Mouse (Mus musculus): ENCODE measurements around the gene Btbd11. TPM values are rescaled to one million over a fixed set of nuclear protein-coding genes. Genes with fewer than 3 reads are reported as not detected.

Gene Btbd11
- polyA plus RNA-seq, 1 experiment, result 22.3 TPM

DNA sequence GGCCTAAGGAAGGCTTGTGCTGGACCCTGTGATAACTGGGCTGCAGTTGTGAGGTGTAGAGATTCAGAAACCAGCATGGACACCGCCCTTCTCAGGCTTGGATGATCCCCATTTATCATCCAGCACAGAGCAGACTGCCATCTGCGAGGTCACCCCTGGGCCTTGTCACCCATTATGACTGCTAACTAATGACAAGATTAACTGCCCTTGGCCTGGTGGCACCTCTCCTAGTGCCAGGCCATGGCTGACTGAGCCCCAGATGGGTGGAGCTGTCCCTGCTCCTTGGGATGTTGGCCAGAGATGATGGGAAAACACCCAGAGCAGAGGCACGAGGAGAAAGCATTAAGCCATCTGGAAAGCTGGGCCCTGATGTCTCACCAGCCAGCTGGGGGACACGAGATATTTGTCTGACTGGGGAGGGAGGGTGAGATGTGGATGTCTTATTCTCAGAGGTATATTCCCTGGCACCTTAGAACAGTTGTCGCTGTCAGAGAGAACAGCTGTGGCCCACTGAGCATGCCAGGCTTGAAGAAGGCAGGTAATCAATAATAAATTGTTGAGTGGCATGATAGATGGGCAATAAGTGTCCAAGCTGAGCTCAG lies 121.7 kb downstream of the Btbd11 start:
- Histone ChIP-seq H3K27ac (ENCODE audit: insufficient read depth, low read length) (no peak overlapping the region), H3K4me1 (ENCODE audit: control insufficient read depth, insufficient read depth, low read length) (no peaks in the 10 kb centered on the region), H3K4me3 (ENCODE audit: insufficient read depth, low read length) (no peak overlapping the region)
- no peak for TF ChIP-seq POLR2A (IDR thresholded peaks at IDR 0.05; ENCODE audit: extremely low read depth, insufficient read depth, low read length)
- TF ChIP-seq CTCF (IDR thresholded peaks at IDR 0.05; ENCODE audit: extremely low read depth, insufficient read depth, low read length), result no peak

DNA sequence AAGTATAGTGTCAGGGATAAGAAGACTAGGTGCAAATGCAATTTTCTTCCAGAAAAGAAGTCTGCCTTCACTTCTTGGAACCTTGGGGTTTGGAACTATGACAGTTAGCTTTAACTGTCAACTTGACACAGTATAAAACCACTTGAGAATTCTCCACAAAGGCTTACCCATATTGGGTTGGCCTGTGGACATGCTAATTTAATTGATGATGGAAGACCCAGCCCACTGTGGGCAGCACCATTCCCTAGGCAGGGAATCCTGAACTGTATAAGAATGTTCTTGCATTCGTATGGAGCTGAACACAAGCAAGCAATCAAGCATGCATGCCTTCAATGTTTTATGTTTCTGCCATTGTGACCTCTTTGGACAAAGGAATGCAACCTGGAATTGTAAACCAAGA lies 122.4 kb downstream of the Btbd11 start:
- Histone ChIP-seq H3K4me3 (ENCODE audit: insufficient read depth, low read length) (no peak overlapping the region), H3K27ac (ENCODE audit: insufficient read depth, low read length) (no peak overlapping the region), H3K4me1 (ENCODE audit: control insufficient read depth, insufficient read depth, low read length) (no peaks in the 10 kb centered on the region)
- TF ChIP-seq POLR2A (IDR thresholded peaks at IDR 0.05; ENCODE audit: extremely low read depth, insufficient read depth, low read length), result no peak
- TF ChIP-seq CTCF (IDR thresholded peaks at IDR 0.05; ENCODE audit: extremely low read depth, insufficient read depth, low read length), result no peak

DNA sequence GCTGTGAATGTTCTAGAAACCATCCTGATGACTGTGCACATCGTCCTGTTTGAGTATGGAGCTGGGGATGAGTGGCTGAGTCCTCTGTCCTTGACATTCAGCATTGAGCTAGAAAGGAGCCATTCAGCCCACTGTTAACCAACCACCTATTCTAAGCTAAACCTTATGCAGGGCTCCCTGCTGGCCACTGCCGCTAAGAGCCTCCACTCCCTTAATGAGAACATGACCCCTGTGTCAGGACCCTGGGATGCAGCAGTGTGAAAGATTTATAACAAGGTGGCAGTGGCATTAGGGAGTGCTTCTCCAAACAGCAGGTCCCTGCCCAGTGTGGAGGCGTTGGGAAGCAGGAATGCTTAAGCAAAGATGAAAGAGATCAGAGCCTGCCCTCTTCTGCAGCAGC lies 123.7 kb downstream of the Btbd11 start:
- no peaks in the 10 kb centered on the region for H3K4me1 ChIP-seq (ENCODE audit: control insufficient read depth, insufficient read depth, low read length)
- H3K4me3 ChIP-seq (ENCODE audit: insufficient read depth, low read length), result no peak overlapping the region
- H3K27ac ChIP-seq (ENCODE audit: insufficient read depth, low read length), result no peak overlapping the region
- TF ChIP-seq POLR2A (IDR thresholded peaks at IDR 0.05; ENCODE audit: extremely low read depth, insufficient read depth, low read length), result no peak
- TF ChIP-seq CTCF (IDR thresholded peaks at IDR 0.05; ENCODE audit: extremely low read depth, insufficient read depth, low read length), result no peak

DNA sequence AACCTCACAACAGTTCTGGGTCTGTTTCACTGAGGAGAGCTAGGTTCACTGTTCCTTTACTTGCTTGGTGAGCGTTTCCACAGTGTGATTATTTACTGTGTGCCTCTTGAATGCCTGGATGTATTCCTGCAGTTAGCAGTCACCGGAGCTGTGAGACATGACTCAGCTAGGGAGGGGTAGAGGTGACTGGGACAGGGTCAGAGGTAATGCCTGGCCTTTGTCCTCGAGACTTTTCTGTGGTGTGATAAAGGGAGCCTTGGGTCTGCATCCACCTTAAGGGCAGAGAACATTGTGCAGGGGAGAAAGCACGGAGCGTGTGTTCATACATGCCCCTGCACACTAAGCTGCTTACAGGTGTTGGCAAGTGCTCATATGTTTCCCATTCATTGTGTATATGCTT lies 126.2 kb downstream of the Btbd11 start:
- no peaks in the 10 kb centered on the region for H3K4me1 ChIP-seq (ENCODE audit: control insufficient read depth, insufficient read depth, low read length)
- H3K27ac ChIP-seq (ENCODE audit: insufficient read depth, low read length), result no peak overlapping the region
- TF ChIP-seq POLR2A (IDR thresholded peaks at IDR 0.05; ENCODE audit: extremely low read depth, insufficient read depth, low read length) (no peak), CTCF (IDR thresholded peaks at IDR 0.05; ENCODE audit: extremely low read depth, insufficient read depth, low read length) (no peak)

DNA sequence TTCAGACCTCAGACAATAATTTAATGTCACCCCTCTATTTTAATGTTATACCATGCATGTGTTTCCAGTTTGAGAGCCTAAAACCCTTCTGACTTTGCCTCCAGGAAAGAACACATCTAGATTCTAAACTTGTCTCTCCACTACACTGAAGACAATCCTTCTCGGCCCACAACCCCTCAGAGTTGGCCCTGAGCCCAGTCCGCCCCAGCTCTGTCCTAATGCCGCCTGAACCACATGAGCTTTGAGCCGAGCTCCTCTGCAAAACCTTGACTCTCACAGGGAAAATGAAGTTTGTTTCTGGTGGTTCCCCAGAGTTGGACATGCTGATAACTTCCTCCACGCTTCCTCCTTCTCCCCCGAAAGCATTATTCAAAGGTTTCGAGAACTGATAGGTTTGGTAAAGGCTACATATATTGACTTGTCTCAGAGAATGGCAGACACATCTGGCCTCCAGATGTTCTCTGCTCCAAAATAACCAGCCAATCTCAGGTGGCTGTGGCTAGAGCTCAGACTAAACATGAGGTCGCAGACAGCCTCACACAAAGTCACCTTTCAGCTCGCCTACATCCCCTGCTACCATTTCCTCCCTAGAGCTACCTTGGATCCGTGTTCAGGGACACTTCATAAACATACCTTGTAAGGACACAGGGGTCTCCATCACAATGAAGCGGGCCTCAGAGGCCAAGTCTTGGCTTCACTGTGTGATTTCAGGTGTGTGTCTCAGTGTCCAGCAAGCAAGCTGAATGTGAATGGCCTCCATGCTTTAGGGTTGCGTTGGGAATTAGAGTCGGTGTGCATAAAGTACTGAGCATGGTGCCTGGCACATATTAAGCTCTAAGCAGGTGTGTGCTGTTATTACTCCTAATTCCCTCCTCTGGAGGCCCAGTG lies 130.9 kb downstream of the Btbd11 start:
- TF ChIP-seq POLR2A (IDR thresholded peaks at IDR 0.05; ENCODE audit: extremely low read depth, insufficient read depth, low read length) (no peak), CTCF (IDR thresholded peaks at IDR 0.05; ENCODE audit: extremely low read depth, insufficient read depth, low read length) (no peak)
- no peaks in the 10 kb centered on the region for H3K4me1 ChIP-seq (ENCODE audit: control insufficient read depth, insufficient read depth, low read length)
- no peak overlapping the region for H3K4me3 ChIP-seq (ENCODE audit: insufficient read depth, low read length)
- no peak overlapping the region for H3K27ac ChIP-seq (ENCODE audit: insufficient read depth, low read length)

More for the DNA sequence above, 126.2 kb downstream of the Btbd11 start:
- H3K4me3 ChIP-seq (ENCODE audit: insufficient read depth, low read length), result no peak overlapping the region

DNA sequence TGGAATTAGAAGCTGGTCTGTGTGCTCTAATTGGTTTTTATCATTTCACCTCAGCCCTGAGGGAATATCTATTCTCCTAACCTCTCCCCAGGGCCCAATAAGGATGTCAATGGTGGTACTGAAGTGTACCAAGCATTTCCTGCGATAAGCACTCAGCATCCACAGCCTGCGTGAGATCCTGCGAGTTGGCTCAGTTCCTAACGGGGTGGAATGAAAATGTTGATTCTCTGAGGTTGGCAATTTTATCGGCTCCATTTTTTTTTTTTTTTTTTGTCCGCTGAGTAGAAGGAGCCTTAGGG lies 131.4 kb downstream of the Btbd11 start:
- Histone ChIP-seq H3K4me3 (ENCODE audit: insufficient read depth, low read length) (no peak overlapping the region), H3K4me1 (ENCODE audit: control insufficient read depth, insufficient read depth, low read length) (no peaks in the 10 kb centered on the region), H3K27ac (ENCODE audit: insufficient read depth, low read length) (no peak overlapping the region)
- TF ChIP-seq CTCF (IDR thresholded peaks at IDR 0.05; ENCODE audit: extremely low read depth, insufficient read depth, low read length) (no peak), POLR2A (IDR thresholded peaks at IDR 0.05; ENCODE audit: extremely low read depth, insufficient read depth, low read length) (no peak)

DNA sequence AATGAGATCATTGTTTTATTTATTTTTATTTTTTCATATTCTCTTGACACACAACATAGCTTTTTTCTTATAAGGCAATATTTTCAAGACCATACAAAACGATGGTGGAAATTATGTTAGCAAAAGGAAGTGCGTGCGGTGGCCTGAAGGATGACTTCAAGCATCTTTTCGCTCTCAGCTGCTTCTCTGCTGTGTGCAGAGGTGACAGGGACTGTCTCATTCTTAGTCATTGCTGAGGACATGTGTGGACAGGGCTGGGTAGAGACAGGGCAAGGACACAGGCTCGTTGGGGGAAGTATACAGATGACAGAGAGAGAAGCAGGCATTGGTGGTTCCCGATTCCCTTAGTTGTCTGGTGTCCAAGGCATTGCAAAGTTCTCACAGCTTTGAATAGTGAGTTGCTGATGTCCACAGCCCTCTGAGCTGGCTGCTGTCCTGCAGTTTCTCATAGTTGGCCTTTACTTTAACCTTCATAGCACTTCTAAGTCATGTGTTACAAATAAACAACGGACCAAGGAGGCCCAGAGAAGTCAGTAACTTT lies 135.7 kb downstream of the Btbd11 start:
- H3K4me1 ChIP-seq (ENCODE audit: control insufficient read depth, insufficient read depth, low read length), result no peaks in the 10 kb centered on the region
- no peak overlapping the region for H3K27ac ChIP-seq (ENCODE audit: insufficient read depth, low read length)
- H3K4me3 ChIP-seq (ENCODE audit: insufficient read depth, low read length), result no peak overlapping the region
- TF ChIP-seq POLR2A (IDR thresholded peaks at IDR 0.05; ENCODE audit: extremely low read depth, insufficient read depth, low read length) (no peak), CTCF (IDR thresholded peaks at IDR 0.05; ENCODE audit: extremely low read depth, insufficient read depth, low read length) (no peak)

DNA sequence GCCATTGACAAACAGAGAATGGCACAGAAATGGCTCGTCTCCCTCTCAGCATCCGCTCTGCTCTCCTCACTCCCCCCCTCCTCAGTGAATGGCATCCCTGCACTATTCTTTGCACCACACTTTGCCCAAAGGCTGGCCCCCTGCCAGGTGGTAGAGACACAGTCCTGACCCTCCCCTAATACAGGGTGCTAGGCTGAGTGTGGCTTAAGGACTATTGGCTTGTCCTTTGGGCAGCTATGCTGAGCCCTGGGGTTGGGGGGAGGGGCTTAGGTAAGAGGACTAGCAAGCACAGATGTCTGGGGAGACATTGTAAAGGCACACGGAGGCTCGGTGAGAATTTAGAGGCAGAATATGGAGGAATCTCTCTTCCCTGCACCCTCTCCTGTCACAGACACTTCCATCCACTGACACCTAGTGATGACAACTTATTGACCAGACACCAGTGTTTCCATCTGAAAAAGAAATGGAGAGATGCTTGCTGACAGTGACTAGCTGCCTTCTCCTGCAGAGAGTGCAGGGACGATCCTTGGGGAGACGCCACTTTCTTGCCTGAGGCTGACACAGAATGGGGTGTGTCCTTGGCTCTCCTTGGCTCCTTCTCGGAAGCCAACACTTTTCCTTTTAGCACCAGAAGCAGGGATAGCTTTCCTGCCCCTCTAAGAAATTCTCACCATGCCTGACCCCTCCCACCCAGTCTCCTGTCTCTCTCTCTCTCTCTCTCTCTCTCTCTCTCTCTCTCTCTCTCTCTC lies 138.8 kb downstream of the Btbd11 start:
- no peak for TF ChIP-seq CTCF (IDR thresholded peaks at IDR 0.05; ENCODE audit: extremely low read depth, insufficient read depth, low read length)
- no peak for TF ChIP-seq POLR2A (IDR thresholded peaks at IDR 0.05; ENCODE audit: extremely low read depth, insufficient read depth, low read length)
- no peaks in the 10 kb centered on the region for H3K4me1 ChIP-seq (ENCODE audit: control insufficient read depth, insufficient read depth, low read length)
- no peak overlapping the region for H3K4me3 ChIP-seq (ENCODE audit: insufficient read depth, low read length)
- no peak overlapping the region for H3K27ac ChIP-seq (ENCODE audit: insufficient read depth, low read length)

DNA sequence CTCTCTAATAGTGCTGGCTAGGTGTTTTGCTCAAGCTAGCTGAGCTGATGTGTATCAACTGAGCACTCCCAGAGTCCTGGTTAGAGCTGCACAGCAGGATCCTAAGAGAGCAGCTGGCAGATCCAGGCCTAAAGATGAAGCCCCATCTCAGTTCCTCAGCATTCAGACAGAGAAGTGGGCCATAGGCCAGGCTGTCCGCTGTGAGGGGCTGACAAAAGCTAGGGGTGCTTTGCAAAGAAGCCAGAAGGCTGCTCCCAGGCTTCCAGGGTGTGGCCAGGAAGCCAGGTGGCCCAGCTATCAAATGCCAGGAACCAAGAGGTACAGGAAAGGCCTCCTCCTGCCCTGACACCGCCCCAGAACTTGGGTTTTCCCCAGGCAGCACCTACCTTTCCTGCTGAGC lies 140.0 kb downstream of the Btbd11 start:
- TF ChIP-seq CTCF (IDR thresholded peaks at IDR 0.05; ENCODE audit: extremely low read depth, insufficient read depth, low read length), result no peak
- no peak for TF ChIP-seq POLR2A (IDR thresholded peaks at IDR 0.05; ENCODE audit: extremely low read depth, insufficient read depth, low read length)
- no peak overlapping the region for H3K27ac ChIP-seq (ENCODE audit: insufficient read depth, low read length)
- H3K4me3 ChIP-seq (ENCODE audit: insufficient read depth, low read length), result no peak overlapping the region
- no peaks in the 10 kb centered on the region for H3K4me1 ChIP-seq (ENCODE audit: control insufficient read depth, insufficient read depth, low read length)

Data from cortical plate, adult 2 months (tissue).